Mouse (Mus musculus): ENCODE measurements at regions not wholly inside any gene's neighbourhood (a gene's known extent, or its start where the extent isn't known, plus 50 kb on each side); places are given as distances from the start of the nearest gene placed in this dataset.

DNA sequence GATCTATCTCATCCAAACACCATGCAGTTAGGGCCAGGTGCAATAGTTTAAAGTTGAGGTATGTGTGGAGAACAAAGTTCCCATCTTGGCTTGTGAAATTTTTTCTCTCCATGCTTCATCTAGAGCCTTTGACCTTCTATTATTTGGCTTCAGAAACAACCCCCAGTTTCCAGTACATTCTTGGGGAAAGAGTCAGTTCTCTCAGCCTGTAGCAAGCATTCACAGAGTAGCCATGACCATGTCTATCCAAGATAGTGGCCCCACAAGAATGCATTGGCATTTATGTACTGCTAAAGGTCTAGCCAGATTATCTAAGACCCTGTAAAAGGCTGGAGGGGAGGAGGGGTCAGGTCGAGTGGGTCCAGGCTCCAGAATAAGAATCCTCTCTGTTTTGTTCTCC lies 229.8 kb downstream of the En1 start:
- Histone ChIP-seq H3K27ac (ENCODE audit: control insufficient read depth, insufficient read depth, low read depth, low read length) (no peak overlapping the region), H3K4me1 (ENCODE audit: control insufficient read depth, insufficient read depth, low read length) (no peaks in the 10 kb centered on the region), H3K4me3 (ENCODE audit: control insufficient read depth, low read depth, low read length) (no peak overlapping the region), H3K27me3 (ENCODE audit: control insufficient read depth, insufficient read depth, low read length) (no peaks in the 10 kb centered on the region), H3K36me3 (ENCODE audit: control insufficient read depth, insufficient read depth, low read length) (no peaks in the 10 kb centered on the region)
- no peak for TF ChIP-seq POLR2A (IDR thresholded peaks at IDR 0.05; ENCODE audit: control insufficient read depth, low read depth, low read length)
- TF ChIP-seq CTCF (IDR thresholded peaks at IDR 0.05; ENCODE audit: control insufficient read depth, insufficient read depth, insufficient replicate concordance, low read depth, low read length), result no peak

GRCm38 (mm10) chr1:120842596-120842995 lies 240.4 kb downstream of the En1 start:
- Histone ChIP-seq H3K36me3 (ENCODE audit: control insufficient read depth, insufficient read depth, low read length) (no peaks in the 10 kb centered on the region), H3K4me1 (ENCODE audit: control insufficient read depth, insufficient read depth, low read length) (no peaks in the 10 kb centered on the region), H3K27ac (ENCODE audit: control insufficient read depth, insufficient read depth, low read depth, low read length) (no peak overlapping the region), H3K27me3 (ENCODE audit: control insufficient read depth, insufficient read depth, low read length) (no peaks in the 10 kb centered on the region), H3K4me3 (ENCODE audit: control insufficient read depth, low read depth, low read length) (no peak overlapping the region)
- TF ChIP-seq POLR2A (IDR thresholded peaks at IDR 0.05; ENCODE audit: control insufficient read depth, low read depth, low read length) (no peak), CTCF (IDR thresholded peaks at IDR 0.05; ENCODE audit: control insufficient read depth, insufficient read depth, insufficient replicate concordance, low read depth, low read length) (no peak)

DNA sequence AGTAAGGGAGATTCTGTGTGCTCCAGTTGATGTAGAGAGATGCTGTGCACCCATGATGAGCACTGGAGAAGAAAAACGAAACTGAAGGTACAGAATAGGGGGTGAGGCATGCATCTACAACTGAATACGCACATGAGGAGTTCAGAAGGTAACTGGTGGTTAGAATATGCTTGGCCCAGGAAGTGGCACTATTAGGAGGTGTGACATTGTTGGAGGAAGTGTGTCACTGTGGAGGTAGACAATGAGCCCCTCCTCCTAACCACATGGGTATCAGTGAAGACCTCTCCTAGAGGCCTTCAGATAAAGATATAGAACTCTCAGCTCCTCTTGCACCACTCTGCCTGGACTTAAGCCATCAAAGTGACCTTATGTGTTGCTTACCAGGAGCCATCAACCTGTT lies 243.9 kb downstream of the En1 start:
- Histone ChIP-seq H3K27ac (ENCODE audit: control insufficient read depth, insufficient read depth, low read depth, low read length) (no peak overlapping the region), H3K4me3 (ENCODE audit: control insufficient read depth, low read depth, low read length) (no peak overlapping the region), H3K27me3 (ENCODE audit: control insufficient read depth, insufficient read depth, low read length) (no peaks in the 10 kb centered on the region), H3K36me3 (ENCODE audit: control insufficient read depth, insufficient read depth, low read length) (no peaks in the 10 kb centered on the region), H3K4me1 (ENCODE audit: control insufficient read depth, insufficient read depth, low read length) (no peaks in the 10 kb centered on the region)
- TF ChIP-seq POLR2A (IDR thresholded peaks at IDR 0.05; ENCODE audit: control insufficient read depth, low read depth, low read length) (no peak), CTCF (IDR thresholded peaks at IDR 0.05; ENCODE audit: control insufficient read depth, insufficient read depth, insufficient replicate concordance, low read depth, low read length) (no peak)

- TF ChIP-seq CTCF (IDR thresholded peaks at IDR 0.05; ENCODE audit: control insufficient read depth, insufficient read depth, insufficient replicate concordance, low read depth, low read length), result no peak
- TF ChIP-seq POLR2A (IDR thresholded peaks at IDR 0.05; ENCODE audit: control insufficient read depth, low read depth, low read length), result no peak
- no peak overlapping the region for H3K4me3 ChIP-seq (ENCODE audit: control insufficient read depth, low read depth, low read length)
- H3K27ac ChIP-seq (ENCODE audit: control insufficient read depth, insufficient read depth, low read depth, low read length), result no peak overlapping the region
- H3K27me3 ChIP-seq (ENCODE audit: control insufficient read depth, insufficient read depth, low read length), result no peaks in the 10 kb centered on the region
- no peaks in the 10 kb centered on the region for H3K4me1 ChIP-seq (ENCODE audit: control insufficient read depth, insufficient read depth, low read length)
- H3K36me3 ChIP-seq (ENCODE audit: control insufficient read depth, insufficient read depth, low read length), result no peaks in the 10 kb centered on the region
Measured at GRCm38 (mm10) chr1:120851860-120852503, 249.8 kb downstream of the En1 start.

- Histone ChIP-seq H3K36me3 (ENCODE audit: control insufficient read depth, insufficient read depth, low read length) (no peaks in the 10 kb centered on the region), H3K27ac (ENCODE audit: control insufficient read depth, insufficient read depth, low read depth, low read length) (no peak overlapping the region), H3K27me3 (ENCODE audit: control insufficient read depth, insufficient read depth, low read length) (no peaks in the 10 kb centered on the region), H3K4me3 (ENCODE audit: control insufficient read depth, low read depth, low read length) (no peak overlapping the region), H3K4me1 (ENCODE audit: control insufficient read depth, insufficient read depth, low read length) (no peaks in the 10 kb centered on the region)
- TF ChIP-seq POLR2A (IDR thresholded peaks at IDR 0.05; ENCODE audit: control insufficient read depth, low read depth, low read length) (no peak), CTCF (IDR thresholded peaks at IDR 0.05; ENCODE audit: control insufficient read depth, insufficient read depth, insufficient replicate concordance, low read depth, low read length) (no peak)
Measured at GRCm38 (mm10) chr1:120857566-120857965, 255.3 kb downstream of the En1 start.

DNA sequence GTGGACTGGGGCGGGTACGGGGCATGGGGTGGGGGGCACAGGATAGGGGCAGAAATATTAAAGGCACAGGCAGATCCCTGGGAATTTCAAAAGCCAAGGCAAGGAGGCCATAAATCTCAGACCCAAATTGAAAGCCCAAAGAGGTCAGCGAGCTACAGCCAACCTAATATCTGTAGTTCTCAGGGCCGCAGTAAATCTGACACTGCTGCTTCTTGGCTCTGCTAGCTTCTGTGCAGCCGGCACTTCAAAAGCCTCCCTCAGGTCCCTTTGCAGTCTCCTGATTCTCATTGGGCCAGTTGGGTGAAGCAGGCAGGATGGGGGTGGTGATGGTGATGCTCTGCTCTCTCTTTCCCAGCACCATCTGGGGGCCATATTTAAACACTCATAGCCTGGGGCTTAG lies 257.3 kb downstream of the En1 start:
- Histone ChIP-seq H3K4me3 (ENCODE audit: control insufficient read depth, low read depth, low read length) (no peak overlapping the region), H3K36me3 (ENCODE audit: control insufficient read depth, insufficient read depth, low read length) (no peaks in the 10 kb centered on the region), H3K27me3 (ENCODE audit: control insufficient read depth, insufficient read depth, low read length) (no peaks in the 10 kb centered on the region), H3K27ac (ENCODE audit: control insufficient read depth, insufficient read depth, low read depth, low read length) (no peak overlapping the region), H3K4me1 (ENCODE audit: control insufficient read depth, insufficient read depth, low read length) (no peaks in the 10 kb centered on the region)
- no peak for TF ChIP-seq CTCF (IDR thresholded peaks at IDR 0.05; ENCODE audit: control insufficient read depth, insufficient read depth, insufficient replicate concordance, low read depth, low read length)
- no peak for TF ChIP-seq POLR2A (IDR thresholded peaks at IDR 0.05; ENCODE audit: control insufficient read depth, low read depth, low read length)

DNA sequence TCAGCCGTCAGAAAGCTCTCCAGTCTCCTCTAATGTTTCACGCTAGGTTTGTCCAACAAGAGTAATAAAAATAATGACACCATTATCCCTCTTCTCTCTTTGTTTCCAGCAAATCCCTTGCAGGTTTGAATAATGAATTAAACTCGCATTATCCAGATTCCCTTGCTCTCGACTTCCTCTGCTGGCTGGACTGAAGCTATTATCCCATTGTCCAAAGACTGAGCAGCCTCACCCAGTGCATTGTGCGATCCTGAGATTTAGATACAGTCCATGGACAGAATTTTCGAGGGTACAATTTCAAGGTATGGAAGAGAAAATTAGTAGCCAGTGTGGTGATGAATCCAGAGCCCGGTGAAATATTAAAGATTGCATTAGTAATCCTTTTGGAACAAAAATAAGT lies 270.3 kb downstream of the En1 start:
- Histone ChIP-seq H3K36me3 (ENCODE audit: control insufficient read depth, insufficient read depth, low read length) (no peaks in the 10 kb centered on the region), H3K4me3 (ENCODE audit: control insufficient read depth, low read depth, low read length) (no peak overlapping the region), H3K27me3 (ENCODE audit: control insufficient read depth, insufficient read depth, low read length) (no peaks in the 10 kb centered on the region), H3K4me1 (ENCODE audit: control insufficient read depth, insufficient read depth, low read length) (no peaks in the 10 kb centered on the region), H3K27ac (ENCODE audit: control insufficient read depth, insufficient read depth, low read depth, low read length) (no peak overlapping the region)
- TF ChIP-seq POLR2A (IDR thresholded peaks at IDR 0.05; ENCODE audit: control insufficient read depth, low read depth, low read length), result no peak
- TF ChIP-seq CTCF (IDR thresholded peaks at IDR 0.05; ENCODE audit: control insufficient read depth, insufficient read depth, insufficient replicate concordance, low read depth, low read length), result no peak
